Mouse (Mus musculus) limb, embryonic 12.5 days (tissue): Measurements from ENCODE around the gene Neurl4. TPM values are rescaled to one million over a fixed set of nuclear protein-coding genes. Genes with fewer than 3 reads are reported as not detected.

Source experiments
- ATAC-seq: fragments of 200-750 bp; cut with Nextera tagmentation; 2 replicates; pipeline ENCODE4 v1.8.0; 2017; ENCODE audit warnings: low read depth, moderate TSS enrichment; ENCODE audit not compliant: insufficient number of reproducible peaks, insufficient read depth, low FRiP score, low TSS enrichment
- H3K27ac ChIP-seq: fragments of 300-500 bp; sonication (generic); 2 replicates; pipeline ENCODE4 v1.5.1; 2016; ENCODE audit warnings: mild to moderate bottlenecking, moderate library complexity
- H3K27me3 ChIP-seq: fragments of 300-500 bp; sonication (generic); 2 replicates; pipeline ENCODE4 v1.6.1; 2016; ENCODE audit warnings: mild to moderate bottlenecking, moderate library complexity
- H3K36me3 ChIP-seq: fragments of 300-500 bp; sonication (generic); 2 replicates; pipeline ENCODE4 v1.6.1; 2016; ENCODE audit warnings: mild to moderate bottlenecking, moderate library complexity
- H3K4me1 ChIP-seq: fragments of 300-500 bp; sonication (generic); replicated peaks from 2 replicates; pipeline ENCODE4 v1.6.1; 2016
- H3K4me2 ChIP-seq: fragments of 300-500 bp; sonication (generic); 2 replicates; pipeline ENCODE4 v1.6.1; 2016; ENCODE audit warnings: mild to moderate bottlenecking, moderate library complexity
- H3K4me3 ChIP-seq: fragments of 300-500 bp; sonication (generic); replicated peaks from 2 replicates; pipeline ENCODE4 v1.5.1; 2016; ENCODE audit warnings: mild to moderate bottlenecking
- H3K9ac ChIP-seq: fragments of 300-500 bp; sonication (generic); replicated peaks from 2 replicates; pipeline ENCODE4 v1.6.1; 2016; ENCODE audit warnings: mild to moderate bottlenecking, moderate library complexity
- H3K9me3 ChIP-seq: fragments of 300-500 bp; sonication (generic); 2 replicates; pipeline ENCODE4 v1.6.1; 2016; ENCODE audit warnings: mild to moderate bottlenecking, moderate library complexity
- WGBS: fragments of 180-500 bp; shearing (Covaris S2); methylation state at CpG from one replicate; pipeline ENCODE4 v1.1.7; 2016; 5-methylcytosine and 5-hydroxymethylcytosine counted together
- microRNA-seq: library from miRNA; unstranded; fragments of <30 nt; microRNA quantifications from one replicate; pipeline ENCODE4, GENCODE M21; 2017
- polyA plus RNA-seq: library from polyadenylated mRNA; unstranded; fragments of >200 nt; fragmentation: Nextera tagmentation; extraction: Ambion mirVana; gene quantifications from 2 replicates; pipeline ENCODE4 v1.2.1, GENCODE M21; 2016

Gene Neurl4
- polyA plus RNA-seq, 1 experiment from 2014 or later = 12.7 TPM

GRCm38 (mm10) chr11:69961841-69962240 lies 61.0 kb downstream of the Neurl4 start:
- H3K36me3 ChIP-seq = no peaks in the 10 kb centered on the region
- H3K4me2 ChIP-seq = no peak overlapping the region
- WGBS = 37% methylated on average over 5 of the region's 5 CpGs
- H3K9me3 ChIP-seq = no peaks in the 10 kb centered on the region
- H3K4me1 ChIP-seq = peaks cover 18% of the 10 kb centered on the region
- peaks cover 74% of the 10 kb centered on the region for H3K27me3 ChIP-seq
- no peak overlapping the region for H3K9ac ChIP-seq
- no peak for ATAC-seq
- H3K27ac ChIP-seq = no peak overlapping the region
- no peak overlapping the region for H3K4me3 ChIP-seq

Small RNA genes lying within 50 kb of the gene (microRNA-seq; reads per million reads assigned to microRNA genes)
- not detected for gene Mir6924

Other genes with a start within 250 kb of the Neurl4 start
- 0.68 TPM in 1 of 2 replicates, not detected in the other for gene Sox15, start 245.8 kb upstream of the Neurl4 start, polyA plus RNA-seq
- 62.6 and 64.3 TPM in 2 replicates for gene Mpdu1, start 238.4 kb upstream of the Neurl4 start, polyA plus RNA-seq
- 5.9 and 8.0 TPM in 2 replicates for gene Cd68, start 234.9 kb upstream of the Neurl4 start, polyA plus RNA-seq
- gene Eif4a1, start 228.6 kb upstream of the Neurl4 start, polyA plus RNA-seq = 569 and 701 TPM in 2 replicates
- gene Senp3, start 219.0 kb upstream of the Neurl4 start, polyA plus RNA-seq = 132 and 140 TPM in 2 replicates
- 0.58 and 1.0 TPM in 2 replicates for gene Tnfsf13, start 215.3 kb upstream of the Neurl4 start, polyA plus RNA-seq
- gene Tnfsf12, start 205.2 kb upstream of the Neurl4 start, polyA plus RNA-seq = 2.2 and 3.7 TPM in 2 replicates
- gene Tnfsfm13, start 205.0 kb upstream of the Neurl4 start, polyA plus RNA-seq = 1.7 TPM in 2 replicates
- 27.2 and 38.1 TPM in 2 replicates for gene Polr2a, start 142.4 kb upstream of the Neurl4 start, polyA plus RNA-seq
- gene Slc35g3, start 139.1 kb upstream of the Neurl4 start, polyA plus RNA-seq = 0.13 and 0.18 TPM in 2 replicates
- 1.9 and 2.4 TPM in 2 replicates for gene Zbtb4, start 135.2 kb upstream of the Neurl4 start, polyA plus RNA-seq
- gene Chrnb1, start 105.1 kb upstream of the Neurl4 start, polyA plus RNA-seq = 15.4 and 17.1 TPM in 2 replicates
- 1.2 and 1.5 TPM in 2 replicates for gene Fgf11, start 99.2 kb upstream of the Neurl4 start, polyA plus RNA-seq
- gene Tmem102, start 95.4 kb upstream of the Neurl4 start, polyA plus RNA-seq = 1.6 and 1.8 TPM in 2 replicates
- not detected in 2 replicates for gene Gm39566, start 85.8 kb upstream of the Neurl4 start, polyA plus RNA-seq
- gene Spem2, start 82.6 kb upstream of the Neurl4 start, polyA plus RNA-seq = not detected in 2 replicates
- gene Spem1, start 78.9 kb upstream of the Neurl4 start, polyA plus RNA-seq = 0.20 TPM in 1 of 2 replicates, not detected in the other
- gene Nlgn2, start 63.3 kb upstream of the Neurl4 start, polyA plus RNA-seq = 8.4 and 9.1 TPM in 2 replicates
- 346 and 353 TPM in 2 replicates for gene Tmem256, start 62.6 kb upstream of the Neurl4 start, polyA plus RNA-seq
- gene Plscr3, start 54.7 kb upstream of the Neurl4 start, polyA plus RNA-seq = 111 and 120 TPM in 2 replicates
- 1.6 and 2.3 TPM in 2 replicates for gene Tnk1, start 42.3 kb upstream of the Neurl4 start, polyA plus RNA-seq
- not detected in 2 replicates for gene Tmem95, start 23.1 kb upstream of the Neurl4 start, polyA plus RNA-seq
- 3.7 and 4.4 TPM in 2 replicates for gene Kctd11, start 19.7 kb upstream of the Neurl4 start, polyA plus RNA-seq
- 0.90 and 1.5 TPM in 2 replicates for gene Acap1, start 5.5 kb upstream of the Neurl4 start, polyA plus RNA-seq
- 30.4 and 32.8 TPM in 2 replicates for gene 2810408A11Rik, start 85 bp upstream of the Neurl4 start, polyA plus RNA-seq
- 92.0 and 93.5 TPM in 2 replicates for gene Gps2, start 12.8 kb downstream of the Neurl4 start, polyA plus RNA-seq
- 1,762 and 1,851 TPM in 2 replicates for gene Eif5a, start 20.9 kb downstream of the Neurl4 start, polyA plus RNA-seq
- 14.0 and 15.5 TPM in 2 replicates for gene Ybx2, start 34.7 kb downstream of the Neurl4 start, polyA plus RNA-seq
- 34.1 and 35.7 TPM in 2 replicates for gene Slc2a4, start 47.1 kb downstream of the Neurl4 start, polyA plus RNA-seq
- 15.7 and 18.1 TPM in 2 replicates for gene Cldn7, start 63.7 kb downstream of the Neurl4 start, polyA plus RNA-seq
- 24.5 and 27.8 TPM in 2 replicates for gene Ctdnep1, start 80.1 kb downstream of the Neurl4 start, polyA plus RNA-seq
- gene Elp5, start 81.4 kb downstream of the Neurl4 start, polyA plus RNA-seq = 124 and 126 TPM in 2 replicates
- gene Gabarap, start 90.1 kb downstream of the Neurl4 start, polyA plus RNA-seq = 398 and 426 TPM in 2 replicates
- gene Phf23, start 94.7 kb downstream of the Neurl4 start, polyA plus RNA-seq = 102 and 108 TPM in 2 replicates
- gene Dvl2, start 99.5 kb downstream of the Neurl4 start, polyA plus RNA-seq = 69.4 and 69.5 TPM in 2 replicates
- 65.9 and 67.1 TPM in 2 replicates for gene Acadvl, start 114.3 kb downstream of the Neurl4 start, polyA plus RNA-seq
- gene Dlg4, start 115.9 kb downstream of the Neurl4 start, polyA plus RNA-seq = 10.6 and 13.6 TPM in 2 replicates
- 1.5 and 2.3 TPM in 2 replicates for gene Asgr1, start 153.0 kb downstream of the Neurl4 start, polyA plus RNA-seq
- gene Asgr2, start 191.6 kb downstream of the Neurl4 start, polyA plus RNA-seq = 0.22 TPM in 1 of 2 replicates, not detected in the other
- not detected in 2 replicates for gene Mgl2, start 229.3 kb downstream of the Neurl4 start, polyA plus RNA-seq